Mouse (Mus musculus) heart, adult 2 months (tissue): ENCODE measurements around the gene Otud3.

Experiments used
- CTCF ChIP-seq: fragments of 200-600 bp; IDR thresholded peaks from 2 replicates; pipeline ENCODE4 v1.8.1; 2022; ENCODE audit warnings: antibody characterized with exemption, mild to moderate bottlenecking, moderate library complexity
- EP300 ChIP-seq: fragments of 200-500 bp; IDR thresholded peaks from 2 replicates; pipeline ENCODE4 v1.6.1; 2011; ENCODE audit warnings: low read depth, low read length, control low read depth; ENCODE audit not compliant: insufficient read depth
- POLR2A ChIP-seq: fragments of 200-500 bp; IDR thresholded peaks from 2 replicates; pipeline ENCODE4 v1.6.1; 2011; ENCODE audit warnings: mild to moderate bottlenecking, low read depth, low read length, control low read depth; ENCODE audit not compliant: insufficient read depth

GRCm38 (mm10) chr4:138868666-138869065 lies 45.1 kb downstream of the Otud3 start:
- no peak for TF ChIP-seq EP300
- no peak for TF ChIP-seq POLR2A
- TF ChIP-seq CTCF = no peak
